Mouse (Mus musculus) embryo, embryonic 11.5 days (tissue): Measurements from ENCODE around the gene Ap1s1.

Source experiments
- DNase-seq: peaks from one replicate; pipeline ENCODE4 v3.0.0-alpha.2; 2012; ENCODE audit warnings: low read depth, low spot score

Ap1s1 gene

DNA sequence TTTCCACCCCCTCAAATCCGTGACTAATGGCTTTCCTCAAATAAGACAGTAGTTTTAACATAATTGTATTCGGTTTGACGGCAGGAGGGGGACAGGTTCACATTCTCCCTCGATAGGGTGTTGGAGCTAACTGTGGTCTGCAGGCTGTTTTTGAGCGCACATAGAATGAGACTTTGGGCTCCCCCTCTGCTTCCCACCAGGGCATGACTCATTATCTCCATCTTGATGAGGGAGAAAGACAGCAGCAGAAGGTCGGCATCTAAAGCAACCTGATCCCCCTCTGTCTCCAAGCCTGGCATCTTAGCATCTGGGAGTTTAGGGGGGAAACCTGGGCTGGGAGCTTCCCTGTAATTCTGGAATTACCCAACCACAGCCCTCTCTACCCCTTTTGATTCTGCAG is 19.5 kb upstream of the Ap1s1 start:
- no peak for DNase-seq

DNA sequence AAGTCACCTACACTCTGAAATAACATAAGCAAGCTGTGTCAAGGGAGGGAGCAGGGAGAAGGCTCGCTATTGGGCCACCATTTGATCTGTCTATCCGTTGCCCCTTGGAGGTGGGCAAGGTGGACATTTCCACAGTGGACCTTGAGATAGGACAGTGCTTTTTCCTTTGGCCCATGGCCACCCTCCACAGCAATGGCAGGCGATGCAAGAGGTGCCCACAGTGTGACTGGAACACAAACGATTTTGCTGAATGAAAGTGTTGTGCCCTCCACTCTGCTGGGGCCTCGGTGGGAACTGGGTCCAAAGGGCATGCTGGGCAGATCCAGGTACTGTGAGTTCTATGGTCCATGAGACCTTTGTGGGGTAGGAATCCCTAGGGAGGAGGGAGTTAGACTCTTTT is 16.7 kb upstream of the Ap1s1 start:
- DNase-seq: no peak

DNA sequence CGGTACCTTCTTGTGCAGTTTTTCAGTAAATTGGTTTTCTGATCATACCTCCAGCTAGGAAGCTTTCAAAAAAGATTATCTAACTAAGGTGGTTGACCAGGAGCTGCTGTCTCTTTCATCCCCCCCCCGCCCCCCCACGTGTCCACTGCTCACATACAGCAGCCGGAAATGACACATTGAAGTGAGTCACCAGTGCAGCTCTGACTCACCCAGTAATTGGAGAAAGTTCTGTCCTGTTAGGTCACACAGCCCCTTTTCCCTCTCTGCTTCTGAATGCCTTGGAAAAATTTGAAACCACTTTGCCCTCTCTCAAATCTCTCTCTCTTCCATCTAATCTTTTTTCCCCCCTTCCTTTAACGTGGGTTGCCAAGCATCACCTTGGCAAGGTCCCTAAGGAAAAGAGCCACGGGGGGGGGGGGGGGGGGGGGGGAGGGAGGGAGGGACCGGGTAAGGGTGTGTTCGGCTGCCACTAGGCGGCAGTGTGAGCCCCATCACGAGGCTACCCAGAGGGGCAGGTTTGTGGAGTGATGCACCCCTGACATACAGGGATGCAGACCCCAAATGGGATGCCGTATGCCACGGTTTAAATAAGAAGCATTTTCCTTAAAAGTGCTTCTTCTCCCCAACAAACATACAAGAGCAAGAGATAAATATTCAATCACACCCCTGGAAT is 16.0 kb upstream of the Ap1s1 start:
- no peak for DNase-seq

DNA sequence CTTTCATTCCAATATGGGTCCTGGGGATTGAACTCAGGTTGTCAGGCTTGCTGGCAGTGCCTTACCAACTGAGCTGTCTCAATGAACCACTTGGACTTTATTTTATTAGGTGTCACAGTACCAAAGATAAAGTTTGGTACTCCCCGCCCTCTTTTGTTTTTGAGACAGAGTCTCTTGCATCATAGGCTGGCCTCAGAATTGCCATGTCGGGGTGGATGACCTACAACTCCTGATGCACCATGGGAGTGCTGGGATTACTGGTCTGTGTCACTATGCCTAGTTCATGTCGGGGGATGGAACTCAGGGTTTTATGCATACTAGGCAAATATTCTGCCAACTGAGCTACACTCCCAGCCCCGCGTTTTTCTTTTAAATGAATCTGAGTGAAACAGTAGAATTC is 8.9 kb upstream of the Ap1s1 start:
- DNase-seq: no peak

DNA sequence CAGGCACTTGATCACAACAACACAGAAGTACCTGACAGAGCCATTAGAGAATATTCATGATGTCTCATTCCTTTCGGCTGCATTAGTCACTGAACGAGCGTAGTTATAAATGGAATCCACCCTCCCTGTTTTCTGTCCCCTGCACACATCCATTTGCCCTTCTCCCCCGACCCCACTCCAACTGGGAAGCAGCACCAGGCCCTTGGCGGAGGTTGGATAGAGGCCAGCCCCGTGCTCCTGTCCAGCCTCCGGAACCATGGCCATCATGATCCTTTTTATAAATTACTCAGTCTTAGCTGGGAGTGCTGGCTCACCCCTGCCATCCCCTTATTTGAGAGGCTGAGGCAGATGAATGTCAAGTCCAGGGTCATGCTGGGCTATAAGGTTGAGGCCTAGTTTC is 8.4 kb upstream of the Ap1s1 start:
- DNase-seq: no peak

DNA sequence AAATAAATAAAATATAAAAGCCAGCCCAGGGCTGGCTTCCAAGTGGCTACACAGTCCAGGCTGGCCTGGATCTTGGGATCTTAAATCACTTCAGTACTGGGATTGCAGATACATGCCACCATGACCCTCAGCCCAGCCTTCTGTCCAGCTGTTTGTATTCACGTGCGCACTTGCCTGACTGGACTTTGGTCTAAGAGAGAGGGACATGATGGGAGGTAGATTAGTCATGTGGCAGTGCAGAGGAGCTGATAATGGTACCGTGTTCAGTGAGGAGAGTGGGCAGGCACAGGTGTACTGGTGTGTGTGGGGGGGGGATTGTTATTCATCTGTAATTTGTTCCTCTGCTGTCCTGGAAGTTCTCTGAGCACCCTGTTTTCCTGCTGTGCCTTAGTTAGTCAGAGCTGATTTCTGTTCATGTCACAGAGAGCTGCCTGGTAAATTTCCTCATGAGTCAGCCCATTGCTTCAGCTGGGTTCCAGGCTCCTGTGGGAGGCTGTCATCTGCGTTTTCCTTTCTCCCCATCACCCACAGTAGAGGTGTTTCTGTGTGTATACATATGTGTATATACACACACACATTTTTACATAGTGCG is 6.1 kb upstream of the Ap1s1 start:
- no peak for DNase-seq

DNA sequence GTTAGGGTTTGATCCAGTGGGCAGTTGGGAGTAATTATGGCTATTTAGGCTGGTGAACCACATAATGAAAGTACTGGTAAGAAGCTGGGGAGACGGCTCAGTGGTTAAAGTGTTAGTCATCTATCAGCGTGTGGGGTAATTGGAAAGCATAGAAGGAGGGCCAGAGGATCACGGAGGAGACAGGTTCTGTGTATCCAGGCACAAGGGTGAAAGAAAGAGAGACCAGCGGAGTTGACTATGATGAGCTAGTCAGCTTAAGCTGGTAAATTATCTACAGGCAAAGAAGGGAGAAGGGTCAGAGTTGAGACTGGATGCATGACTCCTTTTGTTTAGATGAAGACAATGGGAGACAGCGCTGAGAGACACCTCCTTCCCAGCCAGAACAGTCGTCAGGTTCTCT is 5.2 kb upstream of the Ap1s1 start:
- DNase-seq: no peak

DNA sequence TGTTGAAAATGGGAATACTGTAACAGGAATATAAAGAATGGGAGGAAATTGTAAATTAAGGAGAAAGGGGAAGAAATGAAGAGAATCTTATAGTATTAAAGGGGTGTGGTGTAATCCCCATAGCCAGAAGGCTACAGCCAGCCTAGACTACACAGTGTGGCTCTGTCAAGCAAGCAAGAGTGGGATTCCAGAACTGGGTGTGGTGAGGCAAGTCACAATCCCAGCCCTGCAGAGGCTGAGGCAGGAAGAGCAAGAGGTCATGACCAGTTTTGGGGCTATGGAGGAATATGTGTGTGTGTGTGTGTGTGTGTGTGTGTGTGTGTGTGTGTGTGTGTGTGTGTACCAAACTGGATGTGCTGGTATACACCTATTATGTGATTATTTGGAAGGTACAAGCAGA is 1.1 kb upstream of the Ap1s1 start:
- DNase-seq: no peak

DNA sequence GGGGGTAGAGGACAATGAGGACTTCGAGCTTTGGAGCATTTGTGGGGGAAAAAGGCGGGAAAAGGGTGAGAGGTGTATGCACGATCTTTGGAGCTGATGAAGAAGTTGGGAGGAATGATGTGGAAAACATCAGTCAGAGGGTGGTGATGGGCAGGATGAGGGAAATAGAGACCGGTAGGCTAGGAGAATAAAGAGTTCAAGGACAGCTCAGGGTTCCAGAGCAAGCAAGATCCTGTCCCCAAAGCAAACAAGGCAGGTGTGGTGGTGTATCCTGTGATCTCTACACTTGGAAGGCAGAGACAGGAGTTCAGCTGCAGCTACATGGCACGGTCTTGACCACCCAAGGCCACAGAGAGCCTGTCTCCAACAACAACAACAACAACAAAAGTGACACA is 386 bp upstream of the Ap1s1 start:
- DNase-seq: no peak

DNA sequence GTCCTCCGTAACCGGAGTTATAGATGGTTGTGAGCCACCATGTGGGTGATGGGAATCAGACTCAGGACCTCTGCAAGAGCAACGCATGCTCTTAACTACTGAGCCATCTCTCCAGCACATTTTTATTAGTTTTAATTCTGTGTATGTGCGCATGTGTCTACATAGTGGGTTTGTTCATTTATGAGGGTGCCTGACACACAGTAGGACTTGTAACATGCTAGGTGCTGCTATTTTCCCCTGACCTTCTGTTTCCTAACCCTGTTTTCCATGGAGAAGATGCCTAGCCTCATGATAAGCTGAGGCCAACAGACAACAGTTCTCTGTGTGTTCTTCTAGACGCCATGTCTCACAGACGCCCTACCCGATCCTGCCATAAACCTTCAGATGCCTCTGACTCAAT is 1.9 kb downstream of the Ap1s1 start:
- DNase-seq: no peak

DNA sequence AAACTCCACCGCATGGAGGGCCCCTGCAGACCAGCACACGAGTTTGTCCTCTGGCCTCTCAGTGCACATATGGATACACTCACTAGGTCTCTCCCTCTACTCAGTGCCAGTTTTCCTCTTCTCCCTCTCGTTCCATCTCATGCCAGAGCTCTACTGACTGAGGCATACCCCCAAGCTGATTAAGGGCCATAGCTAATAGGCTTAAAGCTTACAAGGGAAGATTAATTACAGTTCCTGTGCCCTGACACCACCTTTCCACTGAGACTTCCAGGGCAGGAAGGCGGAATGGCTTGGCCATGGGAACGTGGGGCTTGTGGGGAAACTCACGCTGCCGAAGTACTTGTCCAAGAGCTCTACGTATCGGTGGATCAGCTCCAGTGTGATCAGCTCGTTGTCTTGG is 4.5 kb downstream of the Ap1s1 start:
- DNase-seq: no peak

DNA sequence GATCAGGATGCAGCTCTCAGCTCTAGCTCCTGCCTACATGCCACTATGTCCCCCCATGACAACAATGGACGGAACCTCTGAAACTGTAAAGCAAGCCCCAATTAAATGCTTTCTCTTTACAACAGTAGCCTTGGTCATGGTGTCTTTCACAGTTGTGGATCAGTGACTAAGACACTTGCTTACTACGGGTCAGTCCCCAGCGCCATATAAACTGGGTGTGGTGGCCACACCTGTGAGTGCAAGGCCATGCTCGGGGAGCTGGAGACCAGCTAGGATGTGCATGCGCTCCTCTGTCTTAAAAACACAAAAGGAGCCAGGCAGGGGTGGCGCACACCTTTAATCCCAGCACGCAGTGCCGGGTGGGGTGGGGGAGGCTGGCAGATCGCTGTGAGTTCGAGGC is 6.5 kb downstream of the Ap1s1 start:
- DNase-seq: no peak

DNA sequence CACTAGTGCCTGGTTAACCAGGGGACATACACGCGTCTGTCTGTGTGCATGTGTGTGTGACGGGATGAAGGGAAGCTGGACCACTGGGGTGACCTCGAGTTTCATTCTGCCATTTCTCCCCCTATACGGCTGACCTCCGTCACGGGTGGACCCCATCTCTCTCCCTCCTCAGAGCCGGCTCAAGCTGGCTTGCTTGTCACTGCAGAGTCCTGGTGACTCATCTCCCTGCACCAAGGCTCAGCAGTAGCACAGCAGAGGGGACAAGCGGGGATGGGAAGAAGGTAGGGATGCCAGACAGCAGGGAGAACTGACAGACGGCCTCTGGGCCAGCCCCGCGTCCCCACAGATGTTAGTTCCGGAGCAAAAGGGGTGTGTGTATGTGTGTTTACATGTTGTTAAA is 9.7 kb downstream of the Ap1s1 start:
- DNase-seq: no peak

DNA sequence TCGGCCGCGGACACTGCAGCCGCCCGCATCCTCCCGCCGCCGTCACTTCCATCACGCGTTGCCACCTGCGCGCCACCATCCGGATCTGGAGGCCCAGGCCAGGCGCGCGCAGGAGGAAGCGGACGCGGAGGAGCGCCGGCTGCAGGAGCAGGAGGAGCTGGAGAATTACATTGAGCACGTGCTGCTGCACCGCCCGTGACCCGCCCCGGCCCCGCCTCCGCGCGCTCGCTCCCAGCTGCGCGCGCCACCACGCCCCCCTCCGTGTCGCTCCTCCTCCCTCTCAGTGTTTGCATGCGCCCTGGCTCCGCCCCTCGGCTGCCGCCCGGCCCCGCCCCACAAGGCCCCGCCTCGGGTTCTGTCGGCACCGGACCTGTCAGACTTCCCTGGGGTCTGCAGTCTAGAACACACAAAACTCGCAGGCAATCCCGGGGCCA is 13.3 kb downstream of the Ap1s1 start:
- DNase-seq: peak; percentile 84

DNA sequence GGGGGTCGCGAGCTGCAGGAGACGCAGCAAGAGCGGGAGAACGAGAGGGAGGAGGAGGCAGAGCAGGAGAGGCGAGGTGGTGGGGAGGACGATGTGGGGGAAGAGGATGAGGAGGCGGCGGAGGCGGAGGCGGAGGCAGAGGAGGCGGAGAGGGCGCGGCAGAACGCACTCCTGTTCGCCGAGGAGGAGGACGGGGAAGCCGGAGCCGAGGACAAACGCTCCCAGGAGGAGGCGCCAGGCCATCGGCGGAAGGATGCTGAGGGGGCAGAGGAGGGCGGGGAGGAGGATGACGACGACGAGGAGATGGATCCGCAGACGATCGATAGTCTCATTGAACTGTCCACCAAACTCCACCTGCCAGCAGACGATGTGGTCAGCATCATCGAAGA is 13.9 kb downstream of the Ap1s1 start:
- DNase-seq: no peak

DNA sequence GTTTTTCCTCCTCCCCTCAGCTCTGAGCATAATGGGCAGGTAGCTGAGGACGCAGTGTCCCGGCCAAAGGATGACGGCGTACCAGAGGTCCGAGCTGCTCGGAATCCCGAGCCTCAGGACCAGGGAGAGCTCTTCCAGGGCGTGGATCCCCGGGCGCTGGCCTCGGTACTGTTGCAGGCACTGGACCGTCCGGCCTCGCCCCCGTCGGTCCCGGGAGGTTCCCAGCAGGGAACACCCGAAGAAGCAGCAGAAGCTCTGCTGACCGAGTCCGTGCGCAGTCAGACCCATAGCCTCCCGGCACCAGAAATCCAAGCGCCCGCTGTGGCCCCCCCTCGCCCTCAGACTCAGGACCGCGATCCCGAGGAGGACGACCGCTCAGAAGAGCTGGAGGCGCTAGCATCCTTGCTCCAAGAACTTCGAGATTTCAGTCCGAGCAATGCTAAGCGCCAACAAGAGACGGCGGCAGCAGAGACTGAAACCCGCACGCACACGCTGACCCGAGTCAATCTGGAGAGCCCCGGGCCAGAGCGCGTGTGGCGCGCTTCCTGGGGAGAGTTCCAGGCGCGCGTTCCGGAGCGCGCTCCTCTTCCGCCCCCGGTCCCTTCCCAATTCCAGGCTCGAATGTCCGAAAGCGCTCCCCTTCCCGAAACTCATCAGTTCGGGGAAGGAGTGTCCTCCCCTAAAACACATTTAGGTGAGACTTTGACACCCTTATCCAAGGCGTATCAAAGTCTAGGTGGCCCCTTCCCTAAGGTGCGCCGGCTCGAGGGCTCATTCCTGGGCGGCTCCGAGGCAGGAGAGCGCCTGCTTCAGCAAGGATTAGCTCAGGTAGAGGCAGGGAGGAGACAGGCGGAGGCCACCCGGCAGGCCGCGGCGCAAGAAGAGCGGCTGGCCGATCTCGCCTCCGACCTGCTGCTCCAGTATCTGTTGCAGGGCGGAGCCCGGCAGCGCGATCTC is 14.6 kb downstream of the Ap1s1 start:
- DNase-seq: no peak

DNA sequence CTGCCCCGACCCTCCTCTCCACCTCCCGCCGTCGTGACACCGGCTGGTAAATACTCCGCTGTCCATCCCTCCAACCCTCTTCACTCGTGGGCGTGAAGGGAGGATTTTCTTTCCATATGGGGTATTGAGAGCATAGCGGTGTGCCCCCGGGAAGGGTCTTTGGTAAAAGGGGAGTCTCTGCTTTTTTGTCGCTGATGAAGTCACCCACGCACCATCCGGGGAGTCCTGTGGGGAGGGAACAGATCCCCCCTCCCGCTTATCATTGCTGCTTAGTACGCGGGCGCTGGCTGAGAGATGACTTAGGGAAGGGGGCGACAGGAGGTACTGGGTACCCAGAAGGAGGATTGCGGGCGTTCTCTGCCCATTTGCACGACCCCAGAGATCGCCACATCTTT is 15.5 kb downstream of the Ap1s1 start:
- no peak for DNase-seq

DNA sequence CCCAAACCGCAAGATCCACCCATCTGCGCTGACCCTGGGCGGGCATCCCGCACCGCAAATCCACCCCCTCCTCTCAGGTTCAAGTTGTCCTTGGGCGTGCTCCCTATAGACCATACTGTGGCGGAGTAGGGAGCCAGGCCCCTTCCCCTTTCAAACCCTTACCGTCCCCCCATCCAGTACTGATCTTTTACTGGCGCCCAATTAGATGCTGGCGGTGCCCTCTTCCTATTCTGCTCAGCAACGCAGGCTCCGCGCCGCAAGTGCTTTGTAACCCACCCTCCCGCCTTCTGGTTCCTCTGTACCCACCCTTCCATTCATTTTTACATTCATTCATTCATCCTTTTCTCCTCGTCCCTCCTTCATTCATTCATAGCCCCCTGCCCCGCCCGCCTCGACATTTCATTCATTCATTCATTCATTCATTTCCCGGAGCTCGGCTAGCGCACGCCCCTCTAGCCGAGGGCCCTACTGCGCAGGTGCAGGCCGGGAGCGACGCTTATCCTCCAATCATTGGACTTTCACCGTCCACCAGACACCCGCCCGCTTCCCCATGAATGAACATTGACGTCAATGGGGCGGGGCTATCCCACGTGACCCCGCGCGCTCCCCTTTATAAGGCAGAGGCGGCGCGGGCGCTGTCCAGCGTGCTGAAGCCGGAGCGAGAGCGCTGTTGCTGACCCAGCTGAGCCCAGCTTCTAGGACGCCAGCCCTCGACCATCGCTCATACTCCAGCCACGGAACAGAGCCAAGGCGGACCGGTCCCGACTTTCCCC is 16.1 kb downstream of the Ap1s1 start:
- peak; percentile 96 for DNase-seq

DNA sequence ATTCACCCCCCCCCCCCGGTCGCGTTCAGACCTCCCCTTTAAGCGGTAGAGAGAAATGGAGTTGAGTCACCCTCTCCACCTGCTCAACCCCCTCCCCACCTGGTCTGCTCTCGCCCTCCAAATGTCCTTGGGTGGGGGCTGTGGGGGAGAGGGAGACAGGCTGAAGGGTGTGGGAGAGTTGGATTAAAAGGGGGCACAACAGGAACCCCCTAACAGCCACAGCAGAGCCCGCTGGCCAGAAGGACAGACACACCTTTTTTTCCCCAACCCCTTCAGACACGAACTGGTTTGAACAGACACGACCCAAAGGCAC is 16.7 kb downstream of the Ap1s1 start:
- DNase-seq: no peak

DNA sequence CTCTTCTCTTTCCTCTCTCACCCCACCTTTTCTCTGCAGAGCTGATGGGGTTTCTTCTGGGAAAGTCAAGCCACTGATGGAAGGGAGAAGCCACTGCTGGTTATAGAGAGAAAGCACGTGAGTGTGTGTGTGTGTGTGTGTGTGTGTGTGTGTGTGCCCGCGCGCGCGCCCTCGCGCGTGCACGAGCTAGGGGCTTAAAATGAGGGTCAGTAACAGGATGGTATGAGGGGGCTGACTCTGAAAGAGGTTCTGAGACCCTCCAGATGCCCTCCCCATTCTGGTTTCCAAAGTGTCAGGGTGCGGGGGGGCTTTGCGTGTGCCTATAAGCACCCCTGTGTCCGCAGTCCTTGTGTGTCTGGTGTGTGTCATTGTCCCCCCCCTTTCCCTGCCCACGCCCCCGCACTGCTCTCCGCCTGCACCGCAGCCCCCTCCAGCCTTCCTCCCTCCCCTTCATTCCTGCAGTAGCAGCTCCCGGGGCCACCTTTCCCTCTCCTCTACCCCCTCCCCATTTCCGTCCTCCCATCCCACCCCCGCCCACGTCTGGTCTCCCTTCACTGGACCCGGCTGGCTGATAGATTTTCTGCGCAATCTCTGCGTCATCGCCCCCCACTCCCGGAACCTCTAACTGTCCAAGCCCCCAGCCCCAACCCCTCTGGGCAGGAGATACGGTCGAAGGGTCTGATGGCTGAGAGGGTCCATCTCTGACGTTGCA is 17.2 kb downstream of the Ap1s1 start:
- DNase-seq: no peak

DNA sequence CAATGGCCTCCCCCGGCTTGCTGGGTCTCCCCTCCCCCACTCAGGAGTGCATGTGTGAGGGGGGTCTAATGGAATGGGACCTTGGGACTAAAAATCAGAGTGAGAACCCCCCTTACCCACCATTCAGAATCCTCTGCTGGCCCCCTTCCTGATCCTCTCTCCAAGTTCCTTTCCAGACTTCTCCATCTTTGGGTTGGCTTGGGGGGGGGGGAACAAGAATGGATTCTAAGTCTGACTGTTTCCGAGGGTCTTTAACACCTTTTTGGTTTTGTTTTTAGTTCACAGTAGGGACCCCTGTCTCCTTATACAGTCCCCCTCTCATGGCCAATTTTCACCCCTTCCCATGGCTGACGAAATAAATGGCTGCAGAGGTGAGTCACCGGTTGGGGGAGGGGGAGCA is 19.8 kb downstream of the Ap1s1 start, which contains the start of gene Vgf:
Gene Vgf (plus strand): TSS at position 301 of the 400 bp plus-strand sequence.
- DNase-seq: no peak
